ENCODE assay signal across 21 mouse cellular contexts in genomic region chr3:27563047-27563624, GRCm38 (mm10).
DNase-seq lines count a peak whose midpoint lies in the region; ATAC-seq and TF ChIP-seq lines count a peak whose summit lies in the region.
"Had no signal": no experiment of that assay in that cellular context is flagged by ENCODE, and none has a peak within 500 bp of the region (broad histone marks: within the 10 kb centered on the region; RNA-seq: fewer than 3 reads in every experiment).

No protein-coding gene starts in this region.

- 57% methylated on average over 5 of the region's 5 CpGs for WGBS in intestine, postnatal 0 days
- 95% methylated on average over 5 of the region's 5 CpGs for WGBS in midbrain, embryonic 14.5 days

- H3K4me2 ChIP-seq in intestine, postnatal 0 days (replicated peaks; ENCODE audit: low read depth): no peak overlapping the region
- H3K4me2 ChIP-seq in midbrain, embryonic 14.5 days (ENCODE audit: low read length): no peak overlapping the region
- H3K4me2 ChIP-seq: forebrain, embryonic 13.5 days; heart, embryonic 13.5 days had no signal

- H3K27me3 ChIP-seq in intestine, postnatal 0 days (replicated peaks; ENCODE audit: control insufficient read depth, insufficient read depth, low read length): no peaks in the 10 kb centered on the region
- H3K27me3 ChIP-seq in midbrain, embryonic 14.5 days (ENCODE audit: control insufficient read depth, insufficient read depth, low read length): no peaks in the 10 kb centered on the region
- H3K27me3 ChIP-seq: forebrain, embryonic 13.5 days; heart, embryonic 13.5 days had no signal

- DNase-seq in 3T3-L1 (ENCODE audit: low read depth, low spot score) (peak; percentile 31), NIH3T3 (ENCODE audit: low read depth) (peak; percentile 62), liver (no peak)
- DNase-seq in midbrain, embryonic 14.5 days: no peak
- DNase-seq in heart, adult 9 months (ENCODE audit: low spot score in 2 of 2): no peak
- no peak for DNase-seq in kidney, postnatal 36 days
- DNase-seq: B cell, adult 2 months; cerebellum, adult 11 months; cerebellum, adult 8-10 months; gastrocnemius, postnatal 36 days; heart, adult 2 months; heart, postnatal 36 days; kidney, adult 8-10 months had no signal

- H3K36me3 ChIP-seq in intestine, postnatal 0 days (ENCODE audit: control insufficient read depth, insufficient read depth): no peaks in the 10 kb centered on the region
- H3K36me3 ChIP-seq in midbrain, embryonic 14.5 days (ENCODE audit: control insufficient read depth, insufficient read depth, low read length): no peaks in the 10 kb centered on the region
- H3K36me3 ChIP-seq: G1E had no signal

- no peak overlapping the region for H3K27ac ChIP-seq in intestine, postnatal 0 days (ENCODE audit: low read depth, low read length)
- H3K27ac ChIP-seq in midbrain, embryonic 14.5 days (replicated peaks; ENCODE audit: low read depth, low read length): no peak overlapping the region
- H3K27ac ChIP-seq: forebrain, embryonic 13.5 days; heart, adult 2 months; heart, embryonic 13.5 days had no signal

- no peak overlapping the region for H3K9ac ChIP-seq in intestine, postnatal 0 days (ENCODE audit: low read depth, low read length)
- H3K9ac ChIP-seq in midbrain, embryonic 14.5 days (replicated peaks; ENCODE audit: low read length): no peak overlapping the region
- H3K9ac ChIP-seq: forebrain, embryonic 13.5 days; heart, embryonic 13.5 days had no signal

- ATAC-seq in granulocyte monocyte progenitor cell, adult 5-6 weeks (replicated peaks; ENCODE audit: poor library complexity, severe bottlenecking): peak; percentile 82
- ATAC-seq in intestine, postnatal 0 days: peak; percentile 53
- no peak for ATAC-seq in midbrain, embryonic 14.5 days (ENCODE audit: low FRiP score, low TSS enrichment)
- ATAC-seq: CD4-positive, CD25-positive, alpha-beta regulatory T cell, adult 4 months; forebrain, embryonic 13.5 days; hindbrain, embryonic 16.5 days; inflammation-experienced regulatory T-cells, adult 6 months had no signal

- H3K9me3 ChIP-seq in intestine, postnatal 0 days (ENCODE audit: control insufficient read depth): no peaks in the 10 kb centered on the region
- no peaks in the 10 kb centered on the region for H3K9me3 ChIP-seq in midbrain, embryonic 14.5 days (ENCODE audit: control insufficient read depth, low read length)
- H3K9me3 ChIP-seq: forebrain, embryonic 13.5 days; G1E; heart, embryonic 13.5 days had no signal

- TF ChIP-seq CTCF in intestine, postnatal 0 days (IDR thresholded peaks at IDR 0.05; ENCODE audit: low read depth): no peak

- H3K4me1 ChIP-seq in intestine, postnatal 0 days (replicated peaks; ENCODE audit: control insufficient read depth, insufficient read depth, low read length): no peaks in the 10 kb centered on the region
- no peaks in the 10 kb centered on the region for H3K4me1 ChIP-seq in midbrain, embryonic 14.5 days (ENCODE audit: control insufficient read depth, insufficient read depth, low read length)
- H3K4me1 ChIP-seq: forebrain, embryonic 13.5 days had no signal

- no peak overlapping the region for H3K4me3 ChIP-seq in intestine, postnatal 0 days (ENCODE audit: low read depth, low read length)
- H3K4me3 ChIP-seq in midbrain, embryonic 14.5 days (replicated peaks; ENCODE audit: low read depth, low read length): no peak overlapping the region
- H3K4me3 ChIP-seq: forebrain, embryonic 13.5 days; heart, adult 2 months; heart, embryonic 13.5 days had no signal

Comparison
In these comparisons a context has a peak if more than half of its experiments do, and no peak if none do; other contexts are left out.
1. DNase-seq: peak in 3T3-L1 (single experiment) and NIH3T3 (single experiment); none in midbrain, embryonic 14.5 days (single experiment), heart, adult 9 months (0 of 2), liver (single experiment) and kidney, postnatal 36 days (0 of 2).